Mouse (Mus musculus) heart, postnatal 36 days (tissue): Measurements from ENCODE around the gene Golga1. TPM values are rescaled to one million over a fixed set of nuclear protein-coding genes. Genes with fewer than 3 reads are reported as not detected.
A peak's percentile ranks its signal among the peaks of the same experiment; 100 is the strongest.

ENCODE experiments used
- DNase-seq, 2 experiments: peaks; one replicate each; pipeline ENCODE4 v3.0.0; 2021 to 2022
- intact Hi-C: fragments of 180-260 bp; cut with DNase I; formaldehyde crosslinking; loops from one replicate; pipeline ENCODE4 v1.15.1; 2025
- total RNA-seq, 2 experiments: library from RNA; stranded (reverse); gene quantifications; 2 replicates each; pipeline ENCODE4 v1.2.3; 2021

Golga1 gene
- total RNA-seq, 2 experiments from 2014 or later = 14.5 to 16.6 TPM

DNA sequence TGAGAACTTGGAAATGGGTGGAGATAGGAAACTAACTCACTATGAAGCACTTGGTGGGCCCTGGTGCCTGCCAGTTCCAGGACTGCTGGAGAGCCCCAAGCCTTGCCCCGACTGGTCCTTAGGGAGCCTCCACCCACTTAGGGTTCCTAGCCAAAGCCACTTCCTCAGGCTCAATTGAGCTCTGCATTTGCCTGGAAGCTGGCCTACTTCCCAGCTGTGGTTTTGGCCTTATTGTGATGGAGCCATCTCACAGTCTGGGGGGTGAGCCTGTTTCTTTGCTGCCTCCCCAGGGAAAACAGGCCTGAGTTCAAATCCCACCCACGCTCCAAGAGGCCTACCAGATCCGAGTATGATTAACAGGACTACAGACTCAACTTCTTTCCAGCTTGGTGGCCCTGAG lies 78.8 kb downstream of the Golga1 start:
- peak; percentile 62 to 68 for DNase-seq
- intact Hi-C loops = no loop called here

DNA sequence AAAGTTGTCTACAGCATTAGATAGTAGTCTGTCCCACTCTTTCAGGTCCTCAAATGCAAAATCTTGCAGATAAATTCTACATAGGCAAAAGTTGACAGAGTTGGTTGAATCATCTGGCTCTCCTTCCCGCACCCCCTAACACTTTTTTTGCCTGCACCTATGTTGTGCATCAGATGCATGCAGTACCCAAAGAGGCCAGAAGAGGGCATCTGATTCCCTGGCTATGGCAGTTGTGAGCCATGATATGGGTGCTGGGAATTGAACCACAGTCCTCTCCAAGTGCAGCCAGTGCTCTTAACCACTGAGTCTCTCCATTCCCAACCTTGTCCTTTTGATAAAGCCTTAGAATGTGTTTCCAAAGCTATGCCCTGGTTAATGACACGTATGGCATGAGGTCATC lies 81.9 kb downstream of the Golga1 start:
- DNase-seq = no peak
- intact Hi-C loops = no loop called here

DNA sequence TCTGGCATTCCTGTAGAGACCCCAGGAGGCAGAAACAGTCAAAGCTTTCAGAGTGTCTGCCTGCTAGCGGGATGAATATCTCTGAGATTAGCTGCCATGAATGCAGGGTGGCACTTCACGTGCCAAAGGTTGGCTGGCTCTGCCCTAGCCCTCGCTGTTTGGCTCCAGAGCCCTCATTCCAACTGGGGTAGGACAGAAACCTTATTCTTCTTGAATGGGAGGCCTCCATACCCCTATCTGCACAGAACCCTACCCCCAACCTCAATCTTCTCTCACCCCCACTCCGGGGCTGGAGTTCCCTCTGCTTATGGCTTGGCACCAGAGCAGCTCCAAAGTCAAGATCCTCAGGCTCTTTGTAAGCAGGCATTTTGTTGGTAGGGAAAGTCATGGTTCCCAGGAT lies 87.5 kb downstream of the Golga1 start:
- intact Hi-C loops = no loop called here
- no peak for DNase-seq

DNA sequence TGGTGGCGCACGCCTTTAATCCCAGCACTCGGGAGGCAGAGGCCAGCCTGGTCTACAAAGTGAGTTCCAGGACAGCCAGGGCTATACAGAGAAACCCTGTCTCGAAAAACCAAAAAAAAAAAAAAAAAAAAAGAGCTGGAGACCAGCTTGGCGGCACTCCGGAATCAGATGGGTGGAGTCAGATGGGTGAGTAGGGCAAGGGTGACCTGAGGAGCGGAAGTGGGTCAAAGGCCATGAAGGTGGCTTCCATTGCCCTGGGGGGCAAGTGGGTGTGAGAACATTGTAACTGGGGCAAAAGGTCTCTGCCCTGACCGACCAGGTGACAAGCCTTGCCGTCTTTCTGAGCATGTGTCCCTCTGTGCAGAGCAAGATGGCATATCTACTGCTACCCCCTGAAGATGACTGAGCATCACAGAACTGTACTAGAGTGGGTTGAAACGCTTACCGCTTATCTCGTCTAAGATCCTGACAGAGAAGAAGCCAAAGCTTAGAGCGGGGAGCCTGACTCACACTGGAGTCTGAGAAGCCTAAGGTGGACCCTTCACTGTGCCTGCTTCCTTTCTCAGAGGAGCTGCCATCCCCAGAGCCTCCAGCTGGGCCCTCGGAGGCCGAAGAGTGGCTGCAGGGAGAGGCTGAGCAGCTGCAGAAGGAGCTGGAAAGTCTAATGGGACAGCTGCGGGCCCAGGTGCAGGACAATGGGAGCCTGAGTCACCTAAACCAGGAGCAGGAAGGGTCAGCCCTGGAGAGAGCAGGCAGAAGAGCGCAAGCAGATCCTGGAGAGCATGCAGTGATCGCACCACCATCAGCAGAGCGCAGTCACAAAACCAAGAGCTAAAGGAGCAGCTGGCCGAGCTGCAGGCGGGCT lies 89.2 kb downstream of the Golga1 start:
- intact Hi-C loops = no loop called here
- no peak for DNase-seq

DNA sequence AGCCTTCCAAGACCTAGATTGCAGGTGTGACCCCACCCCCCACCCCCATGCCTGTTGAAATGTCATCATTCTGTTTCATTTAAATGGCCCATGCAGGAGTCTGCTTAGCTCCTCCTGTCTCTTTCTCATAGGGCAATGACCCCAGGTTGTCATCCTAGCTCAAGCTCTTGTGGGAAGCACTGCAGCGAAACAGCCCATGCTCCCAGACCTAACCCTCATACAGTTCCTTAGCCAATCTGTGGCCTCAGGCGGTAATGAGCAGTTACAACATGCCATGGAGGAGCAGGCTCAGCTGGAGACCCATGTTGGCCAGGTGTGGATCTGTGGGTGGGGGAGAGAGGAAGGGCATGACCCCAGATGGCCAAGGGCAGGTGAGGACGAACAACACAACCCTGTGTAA lies 90.2 kb downstream of the Golga1 start:
- no peak for DNase-seq
- intact Hi-C loops = no loop called here

DNA sequence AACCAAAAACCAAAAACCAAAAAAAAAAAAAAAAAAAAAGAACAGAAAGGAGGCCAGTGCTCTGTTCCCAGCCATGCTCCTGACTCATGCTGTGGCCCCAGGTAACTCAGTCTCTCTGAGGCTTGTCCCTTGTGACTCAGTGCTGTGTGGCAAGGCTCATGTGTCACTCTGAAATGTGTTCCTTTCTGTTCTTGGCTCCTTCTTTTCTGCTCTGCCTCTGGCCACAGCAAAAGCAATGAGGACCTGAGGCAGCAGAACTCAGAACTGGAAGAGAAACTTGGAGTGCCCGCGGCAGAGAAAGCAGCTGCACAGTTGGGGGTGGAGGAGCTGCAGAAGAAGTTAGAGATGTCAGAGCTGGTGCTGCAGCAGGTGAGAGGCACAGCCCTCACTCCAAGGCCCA lies 91.2 kb downstream of the Golga1 start:
- no peak for DNase-seq
- intact Hi-C loops = no loop called here

DNA sequence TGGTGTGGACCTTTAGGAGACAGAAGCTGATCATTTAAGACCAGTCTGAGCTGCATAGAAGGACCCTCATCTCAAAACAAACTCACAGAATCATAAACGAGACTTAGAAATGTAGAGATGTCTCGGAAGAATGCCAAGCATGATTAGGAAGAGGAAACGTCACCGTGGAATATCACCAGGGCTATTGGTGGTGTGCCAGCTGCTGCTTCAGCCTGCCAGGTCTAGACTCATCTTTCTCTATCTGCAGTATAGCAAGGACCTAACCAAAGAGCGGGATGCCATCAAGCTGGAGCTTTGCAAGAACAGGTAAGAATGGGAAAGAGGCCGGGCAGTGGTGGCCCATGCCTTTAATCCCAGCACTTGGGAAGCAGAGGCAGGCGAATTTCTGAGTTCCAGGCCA lies 91.6 kb downstream of the Golga1 start:
- DNase-seq = no peak

DNA sequence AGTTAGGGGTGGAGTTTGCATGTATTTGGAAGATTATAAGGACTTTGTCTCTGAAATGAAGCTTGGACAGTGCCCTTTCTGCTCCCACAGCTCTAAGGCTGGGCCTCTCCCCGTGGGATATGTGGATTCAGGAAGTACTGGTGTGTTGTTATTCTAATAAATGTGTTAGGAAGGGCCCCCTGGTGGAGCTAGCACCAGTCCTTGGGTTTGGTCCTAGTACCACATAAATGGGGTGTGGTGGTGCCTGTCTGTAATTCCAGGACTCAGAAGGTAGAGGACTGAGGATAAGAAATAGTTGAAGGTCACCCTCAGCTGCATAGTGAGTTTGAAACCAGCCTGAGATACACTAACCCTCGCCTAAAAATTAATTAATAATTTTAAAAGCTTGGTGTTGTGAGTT lies 92.1 kb downstream of the Golga1 start:
- intact Hi-C loops = loop anchor here (2.0 kb wide), 1 partner anchor 18 kb away; no protein-coding TSS in a partner anchor
- no peak for DNase-seq

More for the DNA sequence above, 91.6 kb downstream of the Golga1 start:
- intact Hi-C loops = loop anchor here (2.0 kb wide), 1 partner anchor 17 kb away; no protein-coding TSS in a partner anchor

DNA sequence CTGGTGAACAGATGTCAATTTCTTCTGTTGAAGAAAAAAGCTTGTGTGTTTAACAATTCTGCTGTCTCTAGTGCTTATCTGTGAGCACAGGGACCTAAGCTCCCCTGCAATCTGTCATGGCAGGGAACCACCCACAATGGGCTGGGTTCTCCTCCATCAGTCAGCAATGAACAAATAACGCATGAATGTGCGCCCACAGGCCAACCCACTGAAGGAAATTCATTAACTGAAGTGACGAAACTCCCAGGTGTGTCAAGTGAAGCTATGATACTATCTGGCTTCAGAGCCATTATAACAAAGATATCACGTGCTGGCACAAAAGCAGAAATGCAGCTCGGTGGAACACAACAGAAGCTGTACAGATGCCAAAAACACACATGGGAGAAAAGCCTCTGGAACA lies 95.3 kb downstream of the Golga1 start:
- intact Hi-C loops = no loop called here
- no peak for DNase-seq

DNA sequence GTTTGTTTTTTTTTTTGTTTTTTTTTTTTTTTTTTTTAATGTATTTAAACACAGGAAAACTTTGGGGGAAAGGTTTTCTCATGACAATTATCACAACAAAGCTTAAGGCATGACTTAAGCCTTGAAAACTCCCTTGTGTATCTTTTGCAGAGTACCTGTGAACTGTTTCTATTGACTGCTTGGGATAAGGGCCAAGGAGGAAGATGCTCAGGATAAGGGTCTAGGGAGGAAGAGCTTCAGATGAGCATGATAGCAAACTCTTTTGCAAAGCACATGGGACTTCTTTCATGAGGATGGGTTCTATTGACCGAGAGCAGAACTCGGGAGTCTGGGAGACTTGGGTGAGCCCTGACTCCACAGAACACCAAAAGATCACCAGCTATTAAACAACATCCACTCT lies 95.7 kb downstream of the Golga1 start:
- intact Hi-C loops = no loop called here
- DNase-seq = no peak

Other genes with a start within 250 kb of the Golga1 start
- gene Nr6a1, start 137.9 kb downstream of the Golga1 start, total RNA-seq = 1 to 10 TPM; 1.6 to 1.8 TPM
- 1 to 10 TPM; 4.5 to 4.6 TPM for gene Olfml2a, start 133.6 kb downstream of the Golga1 start, total RNA-seq
- under 1 TPM in 1 of 2 experiments, not detected in 1; 0.14 TPM for gene Wdr38, start 68.1 kb downstream of the Golga1 start, total RNA-seq
- 10 to 100 TPM; 90.1 to 99.9 TPM for gene Arpc5l, start 60.2 kb downstream of the Golga1 start, total RNA-seq
- gene Rpl35, start 59.9 kb downstream of the Golga1 start, total RNA-seq = 100 to 1,000 TPM; 321 to 338 TPM
- gene Scai, start 125.2 kb upstream of the Golga1 start, total RNA-seq = 1 to 10 TPM; 4.0 to 6.2 TPM
- 10 to 100 TPM; 60.4 to 62.3 TPM for gene Ppp6c, start 160.9 kb upstream of the Golga1 start, total RNA-seq